Mouse (Mus musculus): ENCODE results near the gene Zfp524.
"Not testable (repeated sequence)": the region's sequence is repeated elsewhere in the genome, so short reads cannot be mapped to it uniquely, and the experiment has no call there.

Zfp524 gene

DNA sequence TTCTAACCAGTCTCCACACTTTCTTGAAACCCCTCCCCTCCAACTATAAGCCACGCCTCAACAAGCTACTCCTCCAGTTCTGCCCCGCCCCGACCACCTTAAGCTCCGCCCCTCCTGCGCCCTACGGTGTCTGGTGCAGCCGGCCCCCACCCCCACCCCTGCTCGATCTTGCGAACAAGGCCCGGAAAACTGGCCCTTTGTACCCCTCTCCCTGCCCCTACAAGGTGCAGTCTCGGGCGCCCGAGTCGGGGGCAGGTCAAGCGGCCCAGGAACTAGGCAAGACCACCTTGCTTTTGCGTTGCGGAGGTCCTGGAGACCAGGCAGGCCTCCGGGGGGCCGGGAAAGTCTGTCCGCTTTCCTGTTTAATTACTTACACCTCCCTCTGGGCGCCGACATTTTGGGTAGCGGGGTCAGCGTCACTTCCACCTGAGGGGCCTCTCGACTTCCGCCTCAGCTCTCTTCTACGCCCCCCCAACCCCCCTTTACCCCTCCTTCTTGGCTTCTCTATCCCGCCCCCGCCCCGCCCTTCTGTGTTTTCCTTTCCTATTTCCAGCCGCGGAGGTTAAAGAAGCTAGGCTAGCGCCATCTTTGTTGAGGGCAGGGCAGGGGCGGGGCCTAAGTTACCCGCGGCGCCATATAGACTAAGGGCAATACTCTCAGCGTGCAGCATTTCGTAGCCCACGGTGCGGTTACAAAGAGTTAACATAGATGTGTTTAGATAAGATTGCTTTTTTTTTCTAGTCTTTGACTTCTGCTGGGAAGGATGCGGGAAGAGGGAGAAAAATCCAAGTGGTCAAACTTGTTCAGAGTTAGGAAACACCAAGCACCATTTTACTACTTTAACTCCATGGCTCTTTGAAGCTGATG lies at the start of gene Zfp524, which contains the start of gene Fiz1:
Gene Zfp524, plus strand, starts transcription at position 165 of the 867 bp plus-strand sequence.
Gene Fiz1, minus strand, starts transcription at position 447 of the 867 bp plus-strand sequence.
- DNase-seq (ENCODE audit: low read depth) = peak; percentile 100

GRCm38 (mm10) chr7:4964988-4965387 lies 49.2 kb upstream of the Zfp524 start:
- DNase-seq (ENCODE audit: low read depth) = no peak

GRCm38 (mm10) chr7:4971068-4971467 lies 43.1 kb upstream of the Zfp524 start, which contains the start of gene Sbk3:
Gene Sbk3 (minus strand): TSS chr7:4971168.
- no peak for DNase-seq (ENCODE audit: low read depth)

DNA sequence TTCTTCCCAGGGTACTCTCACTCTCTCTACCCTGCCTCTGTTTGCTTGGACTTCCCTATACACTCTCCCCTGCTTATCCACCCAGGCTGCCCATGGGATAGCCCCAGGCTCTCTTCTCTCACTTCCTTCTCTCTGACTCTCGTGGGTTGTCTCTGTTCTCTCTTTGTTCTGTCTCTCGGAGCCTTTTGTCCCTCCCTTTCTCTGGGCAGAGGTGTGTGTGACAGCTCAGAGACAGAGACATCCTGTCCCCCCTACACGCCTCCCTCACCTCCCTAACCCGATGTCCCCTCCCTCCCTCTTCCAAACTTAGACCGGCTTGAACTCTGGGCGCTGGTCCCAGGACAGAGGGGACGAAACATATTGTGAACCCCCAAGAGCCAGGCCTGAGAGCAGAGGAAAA lies 42.5 kb upstream of the Zfp524 start:
- no peak for DNase-seq (ENCODE audit: low read depth)

GRCm38 (mm10) chr7:4972321-4973047 lies 41.7 kb upstream of the Zfp524 start:
- DNase-seq (ENCODE audit: low read depth) = no peak

GRCm38 (mm10) chr7:4975455-4975854 lies 38.8 kb upstream of the Zfp524 start:
- DNase-seq (ENCODE audit: low read depth) = no peak

- peak; percentile 28 for DNase-seq (ENCODE audit: low read depth)
These were observed 37.4 kb upstream of the Zfp524 start for GRCm38 (mm10) chr7:4976832-4977231.

DNA sequence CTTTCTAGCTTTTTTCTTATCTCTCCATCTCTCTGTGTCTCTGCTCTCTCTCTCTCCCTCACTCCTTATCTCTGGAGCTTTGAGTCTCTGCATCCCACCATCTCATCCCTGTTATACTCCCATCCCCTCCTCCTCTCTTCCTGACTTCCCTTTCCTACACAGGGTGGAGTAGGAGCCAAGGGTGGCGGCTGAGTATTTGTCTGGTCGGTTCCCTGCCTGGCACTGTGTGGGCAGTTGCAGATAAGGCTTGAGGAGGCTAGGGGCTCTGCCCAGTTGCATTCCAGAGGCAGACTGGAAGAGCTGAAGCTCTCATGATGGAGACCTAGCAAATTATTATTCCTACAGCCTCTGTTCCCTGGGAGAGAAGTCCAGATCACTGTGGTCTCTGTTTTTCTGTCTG lies 26.0 kb upstream of the Zfp524 start:
- no peak for DNase-seq (ENCODE audit: low read depth)

GRCm38 (mm10) chr7:4993347-4993998 lies 20.7 kb upstream of the Zfp524 start:
- no peak for DNase-seq (ENCODE audit: low read depth)

DNA sequence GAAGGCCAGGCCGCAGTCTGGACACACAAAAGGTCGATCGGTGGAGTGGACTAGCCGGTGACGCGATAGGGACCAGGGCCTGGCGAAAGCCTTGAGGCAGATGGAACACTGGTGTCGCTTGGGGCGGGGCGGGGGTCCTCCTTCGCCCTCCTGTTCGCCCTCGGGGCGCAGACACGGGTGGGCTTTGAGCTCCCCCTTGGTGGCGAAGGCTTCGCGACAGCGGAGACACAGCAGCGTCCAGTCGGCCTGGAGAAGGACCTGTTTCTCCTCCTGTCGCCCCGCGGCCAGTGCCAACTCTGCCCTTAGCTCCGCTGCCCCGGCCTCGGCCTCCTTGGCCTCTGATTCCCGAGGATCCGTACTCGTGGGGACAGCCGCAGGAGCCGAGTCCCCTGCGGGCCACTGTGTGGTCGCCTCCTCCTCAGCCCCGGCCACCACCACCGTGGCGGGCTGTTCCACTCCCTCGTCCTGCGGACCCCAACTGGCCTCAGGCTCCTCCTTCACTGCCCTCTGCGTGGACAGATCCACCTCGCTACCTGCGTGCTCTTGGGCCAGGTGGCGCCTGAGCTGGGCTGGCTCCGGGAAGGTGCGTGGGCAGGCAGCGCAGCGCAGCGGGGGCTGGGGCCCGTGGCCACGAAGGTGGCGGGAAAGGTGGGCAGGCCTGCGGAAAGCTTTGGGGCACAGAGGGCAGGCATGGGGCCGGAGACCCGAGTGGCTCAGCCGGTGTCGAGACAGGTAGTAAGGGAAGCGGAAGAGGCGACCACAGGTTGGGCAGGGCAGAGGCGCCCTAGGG lies 20.0 kb upstream of the Zfp524 start:
- no peak for DNase-seq (ENCODE audit: low read depth)

- DNase-seq (ENCODE audit: low read depth) = no peak
These were observed 18.8 kb upstream of the Zfp524 start for GRCm38 (mm10) chr7:4995268-4996002.

GRCm38 (mm10) chr7:4996003-4996895 lies 18.0 kb upstream of the Zfp524 start, which contains the start of gene Zfp579:
Gene Zfp579 (minus strand): TSS chr7:4996158.
- DNase-seq (ENCODE audit: low read depth) = peak; percentile 84

- no peak for DNase-seq (ENCODE audit: low read depth)
These were observed 17.3 kb upstream of the Zfp524 start for GRCm38 (mm10) chr7:4996934-4997333.

DNA sequence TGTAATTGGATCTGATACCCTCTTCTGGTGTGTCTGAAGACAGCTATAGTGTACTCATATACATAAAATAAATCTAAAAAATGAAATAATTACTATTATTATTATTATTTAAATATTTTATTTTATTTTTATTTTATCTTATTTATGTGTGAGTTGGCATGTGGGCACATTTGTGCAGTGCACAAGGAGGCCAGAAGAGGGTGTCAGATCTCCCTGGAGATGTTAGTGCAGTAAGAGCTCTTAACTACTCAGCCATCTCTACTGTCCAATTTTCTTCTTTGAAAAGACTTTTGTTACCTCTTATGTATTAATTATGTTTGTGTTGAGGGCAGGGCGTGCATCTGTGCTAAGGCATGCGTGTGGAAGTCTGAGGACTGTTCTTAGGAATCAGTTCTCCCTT lies 14.3 kb upstream of the Zfp524 start:
- DNase-seq (ENCODE audit: low read depth) = peak; percentile 56

DNA sequence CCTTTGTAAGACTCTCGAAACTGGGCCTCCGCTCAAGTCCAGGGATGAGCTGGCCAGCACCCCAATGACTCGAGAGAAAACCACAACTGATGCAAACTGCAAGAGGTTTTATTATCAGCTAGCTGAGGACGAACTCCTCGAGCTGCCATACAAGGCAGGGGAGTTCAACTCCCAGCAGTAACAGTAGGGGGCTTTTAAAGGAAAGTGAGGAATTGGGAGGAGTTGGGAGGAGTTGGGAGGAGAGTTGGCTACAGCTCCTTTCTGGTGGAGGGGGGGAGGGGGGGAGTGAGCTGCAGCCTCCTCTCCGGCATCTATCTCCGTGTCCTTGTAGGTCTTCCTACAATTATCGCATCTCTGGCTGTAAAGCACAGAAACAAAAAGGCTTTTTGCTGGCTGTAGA lies 11.3 kb upstream of the Zfp524 start:
- not testable (repeated sequence) for DNase-seq (ENCODE audit: low read depth)

- DNase-seq (ENCODE audit: low read depth) = no peak
These were observed 6.0 kb upstream of the Zfp524 start for GRCm38 (mm10) chr7:5008229-5008628.

DNA sequence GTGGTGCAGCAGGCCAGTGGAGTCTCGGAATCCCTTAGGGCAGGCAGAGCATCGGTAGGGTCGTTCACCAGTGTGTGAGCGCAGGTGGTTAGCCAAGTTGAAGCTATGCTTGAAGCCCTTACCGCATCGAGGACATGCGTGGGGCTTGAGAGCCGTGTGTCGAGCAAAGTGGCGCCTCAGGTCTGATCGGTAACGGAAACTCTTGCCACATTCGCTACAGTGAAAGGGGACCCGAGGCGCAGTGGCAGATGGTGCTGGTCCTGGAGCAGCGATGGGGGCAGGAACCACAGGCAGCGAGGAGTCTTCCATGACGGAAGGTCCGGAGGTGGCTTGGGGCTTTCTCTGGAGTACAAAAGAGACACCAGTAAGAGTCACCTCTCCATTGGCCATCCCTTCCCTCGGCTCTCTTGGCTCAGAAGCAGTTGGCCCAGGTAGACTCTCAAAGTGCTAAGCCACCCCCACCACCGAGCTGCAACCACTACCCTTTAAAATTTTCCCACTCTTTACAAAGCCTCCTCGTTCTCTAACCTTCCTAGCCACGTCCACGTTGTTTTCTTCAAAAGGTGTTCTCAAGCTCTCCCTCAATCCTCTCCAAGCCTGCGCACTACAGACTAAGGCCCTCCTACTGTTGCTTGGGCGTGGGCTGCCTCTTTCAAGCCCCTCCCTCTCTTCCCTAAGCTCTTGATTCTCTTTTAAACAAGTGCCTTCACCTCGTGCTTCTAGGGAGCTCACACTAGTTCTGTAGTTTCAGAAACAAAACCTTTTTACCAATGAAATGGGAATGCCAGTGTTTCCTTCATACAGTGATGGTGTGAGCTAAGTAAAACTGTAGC lies 1.3 kb upstream of the Zfp524 start:
- peak; percentile 30 for DNase-seq (ENCODE audit: low read depth)

DNA sequence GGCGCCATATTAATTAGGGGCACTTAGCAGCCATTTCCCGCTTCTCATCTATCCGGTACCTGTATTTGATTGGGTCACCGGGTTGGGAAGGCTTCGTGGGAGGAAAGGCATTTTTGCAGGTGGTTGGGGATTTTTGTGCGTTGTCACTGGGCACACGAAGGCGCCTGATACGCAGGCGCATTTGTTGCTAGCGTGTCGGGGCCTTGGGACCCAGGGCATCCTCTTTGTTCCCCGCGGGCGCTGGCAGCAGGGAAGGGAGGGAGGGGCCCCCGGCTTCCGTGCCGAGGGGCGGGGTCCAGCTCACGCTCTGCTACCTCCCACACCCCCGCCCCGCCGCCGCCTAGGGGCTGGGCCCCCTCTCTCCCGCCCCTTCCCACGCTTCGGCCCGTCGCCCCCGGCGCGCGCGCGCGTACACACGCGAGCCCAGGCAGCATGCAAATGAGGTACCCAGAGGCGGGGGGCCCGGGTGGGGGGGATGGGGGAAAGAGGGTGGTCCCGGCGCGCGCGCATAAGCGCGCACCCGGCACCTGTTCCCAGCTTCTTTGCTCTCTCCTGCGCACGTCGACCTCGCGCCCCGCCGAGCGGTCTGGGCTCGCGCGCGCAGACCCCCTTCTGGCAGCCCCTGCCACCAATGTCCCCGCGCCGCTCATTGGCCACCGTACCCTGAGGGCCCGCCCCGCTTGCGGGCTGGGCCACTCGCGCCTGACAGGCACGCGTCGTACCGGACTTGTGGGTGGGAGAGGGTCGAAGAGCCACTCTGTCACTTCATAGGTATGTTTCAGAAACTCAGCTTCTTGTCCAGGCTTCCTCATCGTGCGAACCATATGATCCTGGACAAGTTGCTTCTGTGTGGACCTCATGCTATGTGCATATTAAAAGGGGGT lies 1.1 kb downstream of the Zfp524 start, which contains the start of gene Gm44973:
Gene Gm44973, plus strand, starts transcription at position 379 of the 884 bp plus-strand sequence.
- DNase-seq (ENCODE audit: low read depth) = peak; percentile 98
